Mouse (Mus musculus): Measurements from ENCODE around the gene Cyp27a1.

DNA sequence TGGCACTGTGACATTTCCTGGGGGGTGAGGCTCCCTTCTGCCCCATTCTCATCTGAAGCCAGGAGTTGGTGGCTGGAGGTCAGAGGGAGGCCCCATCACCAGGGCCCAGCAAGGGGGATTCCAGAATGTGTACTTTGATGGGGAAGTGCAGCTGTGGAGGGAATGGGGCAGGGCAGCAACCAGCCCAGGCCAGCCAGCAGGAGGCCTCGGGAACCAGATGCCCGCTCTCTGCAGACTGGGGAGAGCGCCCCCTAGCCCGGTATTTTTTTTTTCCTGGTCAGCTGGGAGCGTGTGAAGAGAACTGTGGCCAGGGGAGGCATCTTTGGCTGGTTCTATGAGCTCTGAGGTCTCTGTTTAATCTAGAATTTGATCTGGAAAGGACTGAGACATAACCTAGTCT is 62.4 kb downstream of the Cyp27a1 start:
- TF ChIP-seq CTCF (IDR thresholded peaks at IDR 0.05; ENCODE audit: control insufficient read depth, insufficient read depth, insufficient replicate concordance, low read depth, low read length) (0 out of 2 replicates have a peak, but pooled peaks have one; percentile 3), POLR2A (IDR thresholded peaks at IDR 0.05; ENCODE audit: control insufficient read depth, low read depth, low read length) (no peak)

Measured in testis, adult 2 months (tissue).